Mouse (Mus musculus): ENCODE data around the gene Syt7. TPM values are rescaled to one million over a fixed set of nuclear protein-coding genes. Genes with fewer than 3 reads are reported as not detected.

Gene Syt7
- polyA plus RNA-seq, 1 experiment: not detected

DNA sequence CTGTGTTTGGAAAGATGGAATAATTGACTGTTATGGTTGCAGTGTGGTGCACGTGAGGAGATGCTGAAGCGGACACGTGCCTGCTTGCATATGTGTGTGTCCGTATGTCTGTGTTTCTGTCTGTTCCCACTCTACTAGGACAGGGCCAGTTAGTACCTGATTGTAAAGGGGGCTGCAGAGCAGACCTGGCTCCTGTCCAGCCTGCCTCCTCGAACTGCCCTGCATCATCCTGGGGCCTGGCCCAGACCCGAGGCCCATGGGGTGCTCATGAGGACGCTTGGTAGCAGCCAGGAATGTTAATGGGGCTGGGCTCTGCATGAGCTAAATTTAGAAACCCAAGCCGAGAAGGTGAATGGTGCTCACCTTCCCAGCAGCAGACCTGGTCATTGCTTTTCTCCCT lies 28.0 kb downstream of the Syt7 start:
- peaks cover 5% of the 10 kb centered on the region for H3K4me1 ChIP-seq
- TF ChIP-seq GATA1 (IDR thresholded peaks at IDR 0.05; ENCODE audit: borderline replicate concordance, low read length): no peak
- no peak for TF ChIP-seq FLI1 (IDR thresholded peaks at IDR 0.05; ENCODE audit: low read length)
- no peaks in the 10 kb centered on the region for H3K9me3 ChIP-seq
- no peaks in the 10 kb centered on the region for H3K36me3 ChIP-seq (replicated peaks; ENCODE audit: low read length)
- H3K27me3 ChIP-seq (replicated peaks): peaks cover 91% of the 10 kb centered on the region
- no peak overlapping the region for H3K4me3 ChIP-seq (replicated peaks)

DNA sequence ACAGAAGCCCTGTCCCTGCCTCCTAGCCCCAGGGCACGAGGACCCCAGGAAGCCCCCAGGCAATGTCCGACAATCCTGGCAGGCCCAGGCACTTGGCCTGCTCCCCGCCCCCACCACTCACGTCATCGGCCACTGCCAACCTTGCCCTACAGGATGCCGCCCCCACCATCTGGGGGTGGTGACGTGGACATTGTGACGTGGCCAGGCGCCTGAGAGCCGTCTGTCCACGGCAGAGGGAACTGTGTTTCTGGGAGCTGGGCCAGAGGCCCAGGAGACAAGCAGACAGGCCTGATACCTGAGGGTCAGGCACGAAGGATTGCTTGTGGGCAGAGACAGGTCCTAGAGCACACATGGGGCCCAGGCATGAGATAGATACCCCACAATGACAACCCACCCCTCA lies 28.5 kb downstream of the Syt7 start:
- Histone ChIP-seq H3K4me1 (peaks cover 10% of the 10 kb centered on the region), H3K4me3 (replicated peaks) (no peak overlapping the region), H3K9me3 (no peaks in the 10 kb centered on the region), H3K27me3 (replicated peaks) (peaks cover 91% of the 10 kb centered on the region), H3K36me3 (replicated peaks; ENCODE audit: low read length) (no peaks in the 10 kb centered on the region)
- no peak for TF ChIP-seq GATA1 (IDR thresholded peaks at IDR 0.05; ENCODE audit: borderline replicate concordance, low read length)
- TF ChIP-seq FLI1 (IDR thresholded peaks at IDR 0.05; ENCODE audit: low read length): no peak

DNA sequence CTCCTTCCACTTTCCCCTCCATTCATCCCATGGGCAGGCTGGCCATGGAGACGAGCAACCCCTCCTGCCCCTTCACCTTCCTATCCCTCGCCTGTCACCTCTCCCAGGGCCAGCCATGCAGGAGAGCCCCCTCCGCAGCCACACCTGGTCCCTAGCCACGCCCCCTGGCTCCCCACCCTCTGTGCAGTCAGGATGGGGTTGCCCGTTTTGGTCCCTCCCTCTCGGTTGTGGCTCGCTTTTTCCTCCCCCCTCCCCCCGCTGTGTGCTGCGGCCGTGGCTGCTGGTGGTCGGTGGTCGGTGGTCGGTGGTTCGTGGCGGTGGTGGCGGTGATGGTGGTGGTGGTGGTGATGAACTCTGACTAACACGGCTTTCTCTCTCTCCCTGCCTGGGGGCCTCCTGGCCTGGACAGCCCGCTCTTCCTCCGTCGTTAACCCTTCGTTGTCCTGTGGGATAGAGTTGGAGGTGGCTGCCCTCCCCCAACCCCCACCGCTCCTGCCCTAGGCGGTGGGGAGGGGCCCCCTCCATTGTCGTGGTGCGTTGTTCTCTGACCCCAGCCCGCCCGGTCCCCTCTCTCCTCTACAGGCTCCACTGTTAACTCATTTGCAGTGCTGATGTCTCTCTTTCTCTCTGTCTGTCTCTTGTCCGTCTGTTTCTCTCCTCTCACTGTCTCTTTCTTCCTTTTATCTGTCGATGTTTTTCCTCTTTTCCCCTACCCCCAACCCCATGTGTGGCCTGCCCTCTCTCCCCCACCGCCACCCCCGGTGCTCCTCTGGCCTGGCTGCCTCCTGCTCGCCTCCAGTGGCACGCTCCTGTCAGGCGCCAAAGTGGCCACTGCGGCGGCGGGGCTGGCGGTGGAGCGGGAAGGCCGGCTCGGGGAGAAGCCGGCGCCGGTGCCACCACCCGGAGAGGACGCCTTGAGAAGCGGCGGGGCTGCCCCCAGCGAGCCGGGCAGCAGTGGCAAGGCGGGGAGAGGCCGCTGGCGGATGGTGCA lies 33.4 kb downstream of the Syt7 start:
- no peak overlapping the region for H3K4me3 ChIP-seq (replicated peaks)
- TF ChIP-seq GATA1 (IDR thresholded peaks at IDR 0.05; ENCODE audit: borderline replicate concordance, low read length) (no peak), FLI1 (IDR thresholded peaks at IDR 0.05; ENCODE audit: low read length) (no peak)
- H3K9me3 ChIP-seq: no peaks in the 10 kb centered on the region
- peaks cover 95% of the 10 kb centered on the region for H3K27me3 ChIP-seq (replicated peaks)
- H3K36me3 ChIP-seq (replicated peaks; ENCODE audit: low read length): no peaks in the 10 kb centered on the region
- H3K4me1 ChIP-seq: peaks cover 6% of the 10 kb centered on the region; the same call in 1 of the 2 replicates

DNA sequence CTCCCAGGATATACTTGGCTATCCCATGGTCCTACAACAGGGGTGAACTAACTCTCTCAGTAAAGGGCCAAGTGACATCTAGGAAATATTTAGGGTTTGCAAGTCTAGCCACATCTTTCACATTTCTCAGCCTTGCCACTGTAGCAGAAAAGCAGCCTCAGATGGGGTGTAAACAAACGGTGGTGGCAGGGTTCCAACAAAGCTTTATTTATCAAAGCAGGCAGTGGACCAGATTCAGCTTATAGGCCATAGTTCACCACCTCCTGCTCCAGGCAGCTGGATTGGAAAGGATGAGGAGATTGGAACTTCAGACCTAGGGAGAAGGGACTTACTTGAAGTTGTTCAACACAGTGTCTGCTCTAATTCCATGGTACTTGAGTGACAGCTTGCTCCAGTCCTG lies 35.9 kb downstream of the Syt7 start:
- Histone ChIP-seq H3K27me3 (replicated peaks) (peaks cover 97% of the 10 kb centered on the region), H3K9me3 (no peaks in the 10 kb centered on the region), H3K36me3 (replicated peaks; ENCODE audit: low read length) (no peaks in the 10 kb centered on the region), H3K4me3 (replicated peaks) (no peak overlapping the region), H3K4me1 (peaks cover 6% of the 10 kb centered on the region; the same call in 1 of the 2 replicates)
- no peak for TF ChIP-seq FLI1 (IDR thresholded peaks at IDR 0.05; ENCODE audit: low read length)
- TF ChIP-seq GATA1 (IDR thresholded peaks at IDR 0.05; ENCODE audit: borderline replicate concordance, low read length): no peak

DNA sequence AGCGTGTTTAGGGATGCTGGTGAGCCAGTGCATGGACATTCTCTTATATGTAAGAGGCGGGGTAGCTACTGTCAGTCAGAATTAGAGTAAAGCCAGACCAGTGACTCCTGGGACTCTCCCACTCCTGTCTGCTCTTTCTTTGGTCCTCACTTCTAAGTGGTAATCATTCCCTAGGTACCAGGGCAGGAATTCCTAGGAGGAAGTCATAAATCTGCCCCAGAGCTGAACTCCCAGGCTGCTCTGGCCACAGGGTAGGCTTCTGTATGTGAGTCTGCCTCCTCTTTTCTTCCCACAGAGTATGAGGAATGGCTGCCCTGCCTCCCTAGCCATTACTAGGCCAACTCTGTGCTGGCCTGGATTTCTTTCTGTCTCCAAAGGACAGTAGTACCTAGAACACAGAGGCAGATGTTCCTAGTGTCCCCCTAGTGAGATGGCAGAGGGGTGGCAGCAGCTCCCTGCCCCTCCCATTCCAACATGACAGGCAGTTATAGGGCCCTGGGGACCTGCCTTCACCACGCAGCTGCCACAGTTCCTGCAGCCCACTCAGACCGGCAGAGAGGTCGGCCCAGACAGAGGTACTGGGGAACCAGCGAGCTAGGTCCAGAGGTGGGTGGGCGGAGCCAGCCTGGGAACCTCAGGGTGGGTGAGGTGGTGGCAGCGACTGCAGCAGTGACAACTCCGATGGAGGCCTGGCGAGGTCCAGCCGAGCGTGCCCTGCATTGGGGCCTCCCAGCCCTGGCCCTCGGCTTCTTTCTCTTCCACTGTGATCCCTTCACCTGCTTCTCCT lies 36.8 kb downstream of the Syt7 start:
- no peaks in the 10 kb centered on the region for H3K36me3 ChIP-seq (replicated peaks; ENCODE audit: low read length)
- no peak overlapping the region for H3K4me3 ChIP-seq (replicated peaks)
- H3K4me1 ChIP-seq: peaks cover 6% of the 10 kb centered on the region; the same call in 1 of the 2 replicates
- no peaks in the 10 kb centered on the region for H3K9me3 ChIP-seq
- no peak for TF ChIP-seq GATA1 (IDR thresholded peaks at IDR 0.05; ENCODE audit: borderline replicate concordance, low read length)
- TF ChIP-seq FLI1 (IDR thresholded peaks at IDR 0.05; ENCODE audit: low read length): no peak
- H3K27me3 ChIP-seq (replicated peaks): peaks cover 96% of the 10 kb centered on the region

DNA sequence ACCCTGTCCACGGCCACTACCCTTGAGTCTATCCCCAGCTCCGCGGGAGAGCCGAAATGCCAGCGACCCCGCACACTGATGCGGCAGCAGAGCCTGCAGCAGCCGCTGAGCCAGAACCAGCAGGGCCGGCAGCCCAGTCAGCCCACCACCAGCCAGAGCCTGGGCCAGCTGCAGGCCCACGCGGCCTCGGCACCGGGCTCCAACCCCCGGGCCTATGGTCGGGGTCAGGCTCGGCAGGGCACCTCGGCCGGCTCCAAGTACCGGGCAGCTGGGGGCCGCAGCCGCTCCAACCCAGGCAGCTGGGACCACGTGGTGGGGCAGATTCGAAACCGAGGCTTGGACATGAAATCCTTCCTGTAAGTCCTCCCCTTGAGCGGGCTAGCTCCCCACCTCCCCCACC lies 37.4 kb downstream of the Syt7 start:
- Histone ChIP-seq H3K4me3 (replicated peaks) (no peak overlapping the region), H3K36me3 (replicated peaks; ENCODE audit: low read length) (no peaks in the 10 kb centered on the region), H3K9me3 (no peaks in the 10 kb centered on the region), H3K4me1 (peaks cover 6% of the 10 kb centered on the region; the same call in 1 of the 2 replicates), H3K27me3 (replicated peaks) (peaks cover 96% of the 10 kb centered on the region)
- TF ChIP-seq FLI1 (IDR thresholded peaks at IDR 0.05; ENCODE audit: low read length): no peak

DNA sequence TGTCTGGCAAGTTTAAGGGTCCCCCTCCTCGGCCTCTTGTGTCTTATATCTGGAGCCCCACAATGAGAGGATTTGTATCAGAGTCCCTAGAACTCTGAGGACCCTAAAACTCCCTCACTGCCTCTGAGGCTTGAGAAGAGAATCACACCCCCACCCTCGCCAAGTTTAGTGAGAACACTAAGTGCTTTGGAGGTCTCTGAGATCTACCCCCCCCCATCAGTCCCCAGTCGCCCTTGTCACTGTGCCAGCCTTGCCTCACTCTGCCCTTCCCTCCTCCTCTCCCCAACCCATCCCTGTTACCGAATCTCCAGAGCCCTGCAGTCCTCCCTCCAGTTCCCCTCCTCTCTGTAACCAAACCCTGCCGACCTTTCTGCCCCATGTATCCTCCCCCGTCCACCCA lies 37.9 kb downstream of the Syt7 start:
- Histone ChIP-seq H3K9me3 (no peaks in the 10 kb centered on the region), H3K36me3 (replicated peaks; ENCODE audit: low read length) (no peaks in the 10 kb centered on the region), H3K4me3 (replicated peaks) (no peak overlapping the region), H3K27me3 (replicated peaks) (peaks cover 96% of the 10 kb centered on the region), H3K4me1 (peaks cover 11% of the 10 kb centered on the region)
- TF ChIP-seq FLI1 (IDR thresholded peaks at IDR 0.05; ENCODE audit: low read length) (no peak), GATA1 (IDR thresholded peaks at IDR 0.05; ENCODE audit: borderline replicate concordance, low read length) (no peak)

DNA sequence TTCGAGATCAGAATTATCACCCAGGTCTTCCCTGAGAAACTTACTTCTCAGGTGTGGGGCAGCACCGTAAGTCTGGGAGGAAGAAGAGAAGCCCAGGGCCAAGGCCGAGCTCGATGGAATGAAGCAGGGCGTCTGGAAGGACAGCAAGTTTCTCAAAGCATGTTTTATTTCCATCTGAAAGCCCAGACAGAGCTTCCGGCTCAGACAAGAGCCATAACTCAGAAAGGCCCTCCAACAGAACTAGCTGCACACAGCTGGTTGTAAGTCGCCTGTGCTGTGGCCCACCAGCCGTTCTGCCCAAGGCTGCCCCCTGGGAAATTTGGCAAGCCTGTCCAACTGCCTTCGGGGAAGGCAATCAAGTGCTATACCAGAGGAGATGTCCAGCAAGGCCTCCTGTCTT lies 38.5 kb downstream of the Syt7 start:
- Histone ChIP-seq H3K36me3 (replicated peaks; ENCODE audit: low read length) (no peaks in the 10 kb centered on the region), H3K27me3 (replicated peaks) (peaks cover 96% of the 10 kb centered on the region), H3K4me3 (replicated peaks) (no peak overlapping the region), H3K9me3 (no peaks in the 10 kb centered on the region), H3K4me1 (peaks cover 5% of the 10 kb centered on the region)
- TF ChIP-seq FLI1 (IDR thresholded peaks at IDR 0.05; ENCODE audit: low read length) (no peak), GATA1 (IDR thresholded peaks at IDR 0.05; ENCODE audit: borderline replicate concordance, low read length) (no peak)

DNA sequence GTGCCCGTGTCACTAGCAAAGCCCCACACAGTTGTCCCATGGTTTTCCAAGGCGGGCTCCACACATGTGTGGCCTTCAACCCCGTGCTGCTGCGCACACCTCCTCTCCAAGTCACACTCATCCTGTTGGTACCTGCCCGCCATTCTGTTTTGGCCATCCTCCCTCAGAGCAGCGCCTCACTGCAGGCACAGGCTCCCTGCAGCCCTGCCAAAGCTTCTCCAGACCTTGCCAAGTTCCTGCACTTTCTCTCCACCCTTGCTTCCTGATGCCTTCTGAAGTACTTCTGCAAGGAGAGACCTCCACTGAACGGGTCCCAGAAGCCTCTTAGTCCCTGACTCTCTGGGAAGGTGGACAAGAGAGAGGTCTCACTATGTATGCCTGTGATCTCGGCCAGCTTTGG lies 40.5 kb downstream of the Syt7 start:
- Histone ChIP-seq H3K9me3 (no peaks in the 10 kb centered on the region), H3K36me3 (replicated peaks; ENCODE audit: low read length) (no peaks in the 10 kb centered on the region), H3K4me1 (peaks cover 5% of the 10 kb centered on the region), H3K4me3 (replicated peaks) (no peak overlapping the region), H3K27me3 (replicated peaks) (peaks cover 95% of the 10 kb centered on the region)
- TF ChIP-seq GATA1 (IDR thresholded peaks at IDR 0.05; ENCODE audit: borderline replicate concordance, low read length) (no peak), FLI1 (IDR thresholded peaks at IDR 0.05; ENCODE audit: low read length) (no peak)

DNA sequence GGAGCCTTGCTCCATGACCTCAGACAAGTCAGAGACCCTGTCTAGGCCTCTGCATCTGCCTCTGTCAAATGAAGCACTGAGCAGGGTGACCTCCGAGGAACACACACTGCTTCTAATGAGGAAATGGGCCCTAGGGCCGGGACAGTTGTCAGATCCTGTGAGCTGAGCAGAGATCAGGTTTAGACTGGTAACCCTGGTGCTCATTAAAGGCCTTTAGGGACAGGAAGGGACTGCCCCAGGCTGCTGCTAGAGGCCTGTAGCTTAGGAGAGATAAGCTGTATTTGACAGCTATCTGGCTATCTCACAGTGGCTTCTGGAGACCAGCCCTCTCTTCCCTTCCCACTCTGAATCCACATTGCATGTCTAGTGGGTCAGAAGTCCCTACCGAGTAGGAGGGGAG lies 42.5 kb downstream of the Syt7 start:
- Histone ChIP-seq H3K9me3 (no peaks in the 10 kb centered on the region), H3K36me3 (replicated peaks; ENCODE audit: low read length) (no peaks in the 10 kb centered on the region), H3K4me3 (replicated peaks) (no peak overlapping the region), H3K4me1 (peaks cover 5% of the 10 kb centered on the region), H3K27me3 (replicated peaks) (peaks cover 92% of the 10 kb centered on the region)
- TF ChIP-seq FLI1 (IDR thresholded peaks at IDR 0.05; ENCODE audit: low read length): no peak
- TF ChIP-seq GATA1 (IDR thresholded peaks at IDR 0.05; ENCODE audit: borderline replicate concordance, low read length): no peak
